Mouse (Mus musculus): ENCODE measurements around the gene Dclk1.

The Dclk1 gene

DNA sequence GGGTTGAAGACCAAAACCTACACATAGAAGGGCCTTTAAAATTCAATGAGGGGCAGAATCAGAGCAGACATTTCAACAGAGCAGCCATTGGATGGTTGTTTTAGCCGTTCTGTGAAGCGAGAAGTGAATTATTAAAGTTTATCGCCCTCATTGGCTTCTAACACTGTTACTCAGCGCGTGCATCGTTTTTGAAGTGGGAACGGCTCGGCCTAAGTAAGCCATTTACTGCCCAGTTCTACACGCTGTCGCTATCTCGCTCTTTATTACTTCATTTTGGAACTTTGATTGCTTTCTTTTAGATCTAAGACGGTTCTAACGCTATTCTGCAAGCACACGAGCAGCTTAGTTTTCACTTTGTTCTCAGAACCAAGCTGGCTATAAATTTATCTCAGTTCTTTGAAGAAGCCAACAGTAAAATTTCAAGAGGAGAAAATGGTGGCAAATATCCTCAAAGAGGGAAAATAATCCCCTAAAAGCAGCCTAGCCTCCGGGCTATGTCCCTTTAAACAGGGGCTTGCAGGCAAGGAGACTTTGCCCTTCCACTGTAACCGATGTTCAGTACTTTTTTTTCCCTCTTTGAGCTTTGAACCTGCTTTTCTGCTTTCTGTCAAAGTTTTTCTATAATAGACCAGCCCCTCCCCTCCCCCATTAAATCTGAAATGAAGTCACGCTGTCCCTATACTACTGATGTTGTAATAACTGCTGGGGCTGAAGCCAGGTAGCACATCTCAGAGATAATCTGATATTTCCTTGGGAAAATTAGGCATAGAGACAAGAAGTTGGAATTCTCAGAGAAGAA lies 290.2 kb downstream of the Dclk1 start:
- DNase-seq (ENCODE audit: extremely low read depth, insufficient read length, low spot score), result no peak

DNA sequence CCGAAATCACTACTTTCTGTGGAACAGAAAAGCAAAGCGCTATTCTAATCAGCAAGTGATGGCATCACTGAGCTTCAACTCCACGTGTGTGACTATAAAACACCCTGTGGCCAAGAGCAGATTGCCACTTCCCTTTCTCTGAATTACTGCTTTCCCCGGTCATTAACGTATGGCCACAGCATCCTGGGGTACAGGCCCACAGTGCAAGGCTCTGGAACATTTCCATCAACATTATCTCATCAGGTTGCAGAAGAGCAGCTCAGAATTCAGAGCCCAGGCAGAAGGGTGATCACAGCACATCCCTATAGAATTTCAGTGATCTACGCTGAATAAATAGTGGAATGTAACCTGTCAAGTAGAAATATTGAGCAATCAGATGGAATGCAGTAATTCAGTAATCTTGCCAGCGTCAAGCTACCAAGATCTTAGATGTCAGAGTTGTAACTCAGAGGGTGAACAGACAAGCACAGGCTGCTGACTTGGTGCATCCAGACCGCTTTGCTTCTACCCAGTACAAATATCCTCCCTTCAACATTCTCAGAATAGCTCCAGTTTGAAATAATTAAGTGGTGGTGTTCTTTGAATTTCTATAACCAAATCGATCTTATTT lies 293.5 kb downstream of the Dclk1 start:
- no peak for DNase-seq (ENCODE audit: extremely low read depth, insufficient read length, low spot score)

DNA sequence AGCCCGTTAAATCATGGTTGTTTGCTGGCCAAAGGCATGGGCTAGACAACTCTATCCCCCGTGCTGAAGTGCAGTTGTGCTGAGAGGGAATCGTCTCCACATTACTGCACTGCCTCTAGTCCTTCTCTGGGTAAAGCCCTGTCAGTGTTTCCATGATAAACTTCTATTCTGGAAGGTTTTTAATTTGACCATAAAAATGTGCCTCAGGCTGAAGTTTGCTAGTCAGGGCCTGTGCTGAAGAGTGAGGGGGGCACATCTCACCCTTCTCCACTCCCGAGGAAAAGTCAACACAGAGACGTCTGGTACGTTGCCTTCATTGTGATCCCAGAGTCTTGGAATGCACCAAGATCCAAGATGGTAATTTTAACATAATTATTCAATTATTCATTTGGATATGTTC lies 294.7 kb downstream of the Dclk1 start:
- no peak for DNase-seq (ENCODE audit: extremely low read depth, insufficient read length, low spot score)

DNA sequence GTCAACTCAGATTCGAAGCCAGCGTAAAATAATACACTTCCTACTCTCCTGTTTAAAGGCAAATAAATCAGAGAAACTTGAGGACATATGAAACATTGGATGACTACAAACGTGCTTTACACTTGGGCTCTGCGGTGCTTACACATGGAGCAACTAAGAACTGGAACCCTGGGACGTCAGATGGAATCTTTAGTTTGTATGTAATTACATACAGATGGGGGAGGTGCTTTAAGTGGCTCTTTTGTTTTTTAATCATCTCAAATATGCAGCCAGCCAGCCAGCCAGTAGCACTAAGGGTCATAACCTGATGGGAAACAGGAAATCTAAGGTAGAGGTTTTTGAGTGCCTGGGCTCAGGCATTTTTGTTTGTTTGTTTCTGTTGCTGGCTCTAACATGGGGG lies 295.6 kb downstream of the Dclk1 start:
- DNase-seq (ENCODE audit: extremely low read depth, insufficient read length, low spot score), result no peak

DNA sequence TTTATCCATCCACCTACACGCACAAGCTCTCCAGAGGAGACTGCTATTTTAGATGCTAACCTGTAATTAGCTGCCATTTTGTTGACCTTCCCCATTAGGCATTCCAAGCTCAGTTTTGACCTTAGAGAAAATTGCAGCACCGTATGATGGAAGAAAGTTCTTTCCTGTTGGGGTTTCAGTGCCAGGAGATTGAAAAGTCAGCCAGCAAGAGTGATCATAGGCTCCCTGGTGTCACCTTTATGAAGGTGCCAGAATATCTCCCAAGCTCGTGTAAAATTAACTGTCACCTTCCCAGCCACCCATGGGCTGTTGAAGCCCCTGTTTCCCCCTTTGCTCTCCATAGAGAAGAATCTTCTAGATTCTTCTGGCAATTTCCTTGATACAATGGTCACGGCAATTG lies 297.2 kb downstream of the Dclk1 start:
- no peak for DNase-seq (ENCODE audit: extremely low read depth, insufficient read length, low spot score)

DNA sequence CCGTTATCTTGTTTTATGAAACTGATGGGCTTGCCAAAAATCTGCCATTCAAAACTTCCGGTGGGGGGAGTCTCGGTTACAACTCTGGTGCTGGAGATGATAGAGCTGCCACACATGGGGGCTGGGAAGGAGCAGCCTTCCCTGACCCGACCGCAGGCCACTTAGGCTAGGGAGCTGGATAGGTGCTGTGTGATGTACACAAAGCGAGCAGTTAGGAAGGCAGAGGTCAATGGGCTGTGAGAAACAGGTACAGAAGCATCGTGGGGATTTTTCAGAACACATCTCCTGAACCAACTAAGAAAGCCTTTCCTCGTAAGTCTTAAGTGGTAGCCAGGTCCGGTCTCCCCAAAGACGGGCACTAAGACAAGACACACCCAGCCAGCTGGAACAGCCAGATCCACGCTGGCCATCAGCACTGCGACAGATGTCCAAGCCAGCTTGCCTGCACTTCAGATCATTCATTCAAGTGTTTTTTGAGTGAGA lies 297.7 kb downstream of the Dclk1 start:
- no peak for DNase-seq (ENCODE audit: extremely low read depth, insufficient read length, low spot score)

DNA sequence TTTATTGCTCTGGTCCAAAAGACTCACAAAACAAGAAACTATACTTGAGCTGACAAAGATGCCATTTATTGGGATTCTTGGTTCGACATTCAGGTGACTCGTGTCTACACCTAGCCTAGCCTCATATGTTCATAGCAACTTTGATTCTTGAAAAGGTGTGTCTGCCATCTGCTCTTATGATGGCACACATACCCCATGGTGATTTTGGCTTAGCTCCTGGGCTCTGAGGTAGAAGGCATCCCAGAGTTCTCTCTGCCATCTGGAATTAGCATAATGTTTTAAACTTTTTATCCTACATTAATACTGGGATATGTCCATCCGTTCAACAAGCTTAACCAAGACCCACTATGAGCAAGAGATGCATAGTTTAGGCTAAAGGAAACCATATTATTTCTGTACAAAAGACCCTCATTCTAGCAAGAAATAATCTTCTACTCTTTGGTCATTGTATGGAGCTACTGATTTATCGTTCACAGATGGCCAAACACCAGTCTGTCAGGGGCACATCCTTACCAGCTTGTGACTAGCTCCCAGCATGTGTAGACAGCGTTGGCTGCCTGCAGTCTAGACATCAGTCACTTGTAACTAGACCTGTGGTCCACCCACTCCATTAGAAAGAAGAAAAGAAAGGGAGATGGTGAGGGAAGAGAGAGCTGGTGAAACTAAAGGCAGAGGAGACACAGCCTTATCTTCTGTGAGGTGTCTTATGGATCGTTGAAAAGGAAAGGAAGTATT lies 298.4 kb downstream of the Dclk1 start:
- DNase-seq (ENCODE audit: extremely low read depth, insufficient read length, low spot score), result no peak

DNA sequence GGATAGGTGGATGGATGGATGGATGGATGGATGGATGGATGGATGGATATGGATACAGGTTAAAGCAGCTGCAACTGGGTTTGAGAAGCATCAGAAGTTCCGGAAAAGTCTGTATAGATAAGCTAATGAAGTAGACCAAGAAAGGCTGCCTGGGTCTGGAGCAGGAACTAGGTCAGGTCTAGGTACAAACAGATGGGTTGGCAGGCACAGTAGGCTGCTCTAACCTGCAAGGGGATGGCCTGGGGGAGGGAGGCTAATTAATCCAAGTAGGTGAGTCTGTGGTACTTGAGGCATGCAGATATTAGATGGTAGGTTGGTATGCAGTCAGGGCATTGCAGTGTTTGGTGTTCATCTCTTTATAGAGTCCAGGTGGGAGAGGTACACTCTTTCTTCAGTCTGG lies 299.6 kb downstream of the Dclk1 start:
- DNase-seq (ENCODE audit: extremely low read depth, insufficient read length, low spot score), result no peak

DNA sequence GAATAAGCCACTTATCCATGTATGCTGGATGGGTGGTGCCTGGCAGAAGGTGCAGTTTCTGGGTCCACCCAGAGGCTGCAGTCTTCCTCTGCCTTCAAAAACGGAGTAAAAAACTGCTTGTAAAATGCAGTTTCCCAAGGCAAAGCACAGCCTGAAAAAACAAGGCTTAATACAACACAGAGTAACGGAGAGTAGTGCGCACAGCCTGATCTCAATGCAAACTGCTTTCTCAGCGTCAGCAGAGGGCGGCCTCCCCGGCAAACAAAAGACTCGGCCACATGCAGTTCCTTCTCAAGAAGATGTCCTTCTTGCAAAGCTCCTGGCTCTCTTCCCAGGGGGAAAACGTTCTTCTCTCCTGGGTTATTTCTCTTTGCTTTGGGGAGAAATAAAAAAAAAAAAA lies 300.1 kb downstream of the Dclk1 start:
- DNase-seq (ENCODE audit: extremely low read depth, insufficient read length, low spot score), result no peak

DNA sequence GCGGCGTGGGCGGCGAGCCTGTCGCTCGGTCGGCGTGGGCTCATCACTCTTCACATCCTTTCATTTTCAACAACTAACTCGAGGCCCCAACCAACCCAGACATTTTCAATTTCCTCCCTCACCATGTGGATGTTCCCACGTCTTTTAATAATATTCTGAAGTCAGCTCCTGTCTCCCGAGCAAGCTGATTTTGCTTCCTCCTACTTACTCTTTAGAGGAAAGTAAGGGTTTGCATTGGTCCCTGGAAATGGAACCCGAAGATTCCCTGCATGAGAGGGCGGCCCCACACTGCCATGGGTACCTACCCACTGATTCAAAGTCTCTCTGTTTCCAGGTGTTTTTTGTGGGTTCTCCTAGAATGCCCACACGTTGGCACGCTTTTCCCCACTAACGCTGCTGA lies 300.8 kb downstream of the Dclk1 start:
- DNase-seq (ENCODE audit: extremely low read depth, insufficient read length, low spot score), result no peak

DNA sequence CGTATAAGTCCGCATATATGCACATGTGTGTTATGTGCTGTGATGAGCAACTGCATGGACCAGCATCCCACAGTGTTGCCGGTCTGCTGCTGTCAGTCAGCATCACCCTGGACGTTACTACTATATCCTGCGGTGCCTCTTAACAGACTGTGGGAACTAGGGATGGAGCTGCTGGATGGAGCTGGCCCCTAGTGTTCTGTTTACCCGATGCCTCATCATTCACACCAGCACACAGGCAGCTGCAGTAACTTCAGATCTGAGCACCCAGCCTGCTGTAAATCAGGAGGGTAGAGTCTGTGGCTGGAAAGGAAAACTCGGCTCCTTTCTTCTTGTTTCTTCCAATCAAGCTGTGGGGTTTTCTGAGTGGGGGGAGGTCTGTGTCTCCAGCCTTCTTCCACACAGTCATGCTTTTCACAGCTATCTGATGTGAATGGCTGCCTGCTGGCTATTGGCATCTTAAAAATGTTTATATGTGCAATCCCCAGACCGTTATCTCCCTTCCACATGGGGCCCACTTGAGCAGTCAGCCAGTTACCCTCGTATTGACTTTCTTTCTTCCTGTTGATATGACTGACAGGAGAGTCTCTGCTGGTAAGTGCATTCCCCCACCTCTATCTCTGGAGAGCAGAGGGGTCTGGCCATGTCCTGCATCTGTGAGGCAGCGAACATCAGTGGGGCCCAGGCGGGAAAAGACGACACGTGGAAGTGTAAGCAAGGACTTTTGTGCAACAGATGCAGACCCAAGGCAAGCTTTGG lies 301.9 kb downstream of the Dclk1 start:
- no peak for DNase-seq (ENCODE audit: extremely low read depth, insufficient read length, low spot score)

DNA sequence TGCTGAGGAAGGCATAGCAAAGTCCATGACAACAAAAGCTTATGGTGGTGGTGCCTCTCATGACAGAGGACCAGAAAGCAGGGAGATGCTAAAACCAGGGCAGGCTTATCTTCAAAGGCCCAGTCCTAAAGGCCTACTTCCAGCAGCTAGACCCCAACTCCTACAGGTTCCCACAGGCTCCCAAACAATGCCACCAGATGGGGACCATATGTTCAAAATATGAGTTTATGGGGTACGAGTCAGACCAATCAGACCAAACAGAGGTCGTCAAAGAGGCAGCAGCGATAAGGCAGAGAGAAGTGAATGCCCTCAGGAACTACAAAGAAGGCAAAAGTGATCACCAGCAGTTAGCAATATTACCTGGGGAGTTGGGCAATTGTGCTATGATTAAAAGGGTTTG lies 303.1 kb downstream of the Dclk1 start:
- DNase-seq (ENCODE audit: extremely low read depth, insufficient read length, low spot score), result no peak

DNA sequence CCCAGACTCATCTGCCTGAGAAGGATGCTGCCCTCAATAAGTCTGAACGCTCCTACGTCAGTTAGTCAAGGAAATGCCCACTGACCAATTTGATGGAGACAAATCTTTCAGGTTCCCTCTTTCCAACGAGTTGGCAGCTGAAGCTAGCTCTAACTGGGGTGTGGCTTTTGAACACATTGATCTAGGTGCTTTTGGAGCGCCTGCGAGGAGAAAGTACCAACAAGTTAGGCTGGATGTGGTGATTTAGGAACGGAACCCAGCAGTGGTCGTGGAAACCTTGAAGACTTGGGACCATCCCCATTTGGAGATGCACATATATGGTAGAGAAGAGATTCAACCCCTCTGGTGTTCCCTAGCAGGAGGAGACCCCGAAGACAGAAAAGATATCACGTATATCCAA lies 303.8 kb downstream of the Dclk1 start:
- no peak for DNase-seq (ENCODE audit: extremely low read depth, insufficient read length, low spot score)

DNA sequence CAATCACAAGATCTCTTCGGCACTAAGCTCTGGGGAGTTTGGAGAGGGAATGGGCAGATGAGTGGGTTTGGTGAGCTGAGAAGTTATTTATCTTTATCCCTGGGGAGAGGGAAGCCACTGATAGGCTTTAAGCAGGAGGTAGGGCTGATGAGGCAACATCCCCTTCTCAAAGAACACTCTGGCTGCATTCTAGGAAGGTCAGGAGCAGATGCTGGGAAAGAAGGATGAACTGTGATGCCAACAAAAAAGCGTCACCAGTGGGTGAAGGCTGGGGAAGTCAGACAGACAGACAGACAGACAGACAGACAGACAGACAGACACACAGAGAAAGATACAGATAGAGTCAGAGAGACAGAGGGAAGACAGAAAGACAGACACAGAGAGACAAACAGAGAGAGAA lies 304.9 kb downstream of the Dclk1 start:
- no peak for DNase-seq (ENCODE audit: extremely low read depth, insufficient read length, low spot score)

DNA sequence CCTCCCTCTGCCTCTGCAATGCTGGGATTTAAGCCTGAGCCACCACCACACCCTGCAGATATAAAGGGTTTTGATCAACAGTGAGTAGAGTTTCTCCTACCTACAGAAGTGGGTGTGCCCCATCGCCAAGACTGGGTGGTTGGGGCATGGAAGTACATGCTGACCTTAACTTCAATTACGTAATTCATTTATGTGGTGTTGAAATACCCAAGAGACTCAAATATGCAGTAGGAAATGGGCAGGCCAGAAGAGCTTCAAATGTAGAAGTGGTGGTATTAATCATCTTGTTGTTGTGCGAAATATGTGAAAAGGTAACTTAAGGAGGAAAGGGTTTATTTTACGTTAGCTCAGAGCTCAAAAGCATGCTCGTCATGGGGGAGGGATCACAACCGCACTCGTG lies 307.2 kb downstream of the Dclk1 start:
- no peak for DNase-seq (ENCODE audit: extremely low read depth, insufficient read length, low spot score)

DNA sequence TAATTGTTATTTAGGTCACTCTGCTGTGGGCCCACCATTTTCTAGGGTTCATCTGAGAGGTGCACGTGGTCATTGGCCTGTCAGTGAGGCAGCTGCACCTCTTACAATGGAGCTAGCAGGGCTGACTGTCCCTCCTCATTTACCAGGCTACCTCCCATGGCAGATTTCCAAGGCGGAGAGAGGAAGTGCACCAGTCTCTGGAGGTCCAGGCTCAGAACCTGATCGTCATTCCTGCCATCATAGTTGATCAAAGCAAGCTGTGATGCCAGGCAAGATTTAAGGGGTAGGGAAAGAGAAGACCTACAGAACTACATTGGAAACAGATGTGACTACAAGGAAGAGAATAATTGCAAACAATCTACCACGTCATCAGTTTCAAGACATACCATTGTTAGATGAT lies 308.8 kb downstream of the Dclk1 start:
- DNase-seq (ENCODE audit: extremely low read depth, insufficient read length, low spot score), result no peak

DNA sequence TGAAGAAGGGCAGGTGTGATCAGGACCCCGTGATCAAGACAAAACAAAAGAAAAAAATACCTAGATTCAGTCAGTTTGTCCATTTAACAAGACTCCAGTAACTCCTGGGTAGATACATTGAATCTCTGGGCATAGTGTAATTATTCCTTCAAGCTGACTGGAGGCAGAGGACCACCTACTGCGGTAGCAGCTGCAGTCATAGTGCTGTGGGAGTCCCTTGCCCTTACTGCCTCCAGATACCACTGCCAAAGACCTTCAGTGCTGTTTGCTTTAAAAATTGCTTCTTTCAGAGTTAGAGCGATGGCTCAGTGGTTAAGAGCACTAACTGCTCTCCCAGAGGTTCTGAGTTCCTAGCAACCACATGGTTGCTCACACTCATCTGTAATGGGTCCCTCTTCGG lies 309.7 kb downstream of the Dclk1 start:
- no peak for DNase-seq (ENCODE audit: extremely low read depth, insufficient read length, low spot score)

DNA sequence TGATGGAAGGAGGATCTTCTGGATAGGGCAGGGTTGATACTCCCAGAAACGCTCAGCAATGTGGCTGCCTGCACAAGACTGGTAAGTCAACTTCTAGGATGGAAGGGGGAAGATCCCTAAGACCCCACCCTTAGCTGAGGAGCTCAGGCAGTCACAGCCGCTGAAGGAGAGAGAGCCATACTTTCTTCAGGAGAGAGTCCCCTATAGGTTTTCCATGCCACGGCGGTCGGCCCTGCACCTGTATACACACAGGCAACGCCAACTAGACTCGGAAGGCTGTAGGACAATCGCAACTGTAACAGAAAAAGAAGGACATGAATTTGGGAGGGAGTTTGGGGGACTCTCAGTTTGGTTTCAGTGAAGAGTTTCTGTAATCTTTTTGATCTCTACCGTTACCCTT lies 310.9 kb downstream of the Dclk1 start:
- no peak for DNase-seq (ENCODE audit: extremely low read depth, insufficient read length, low spot score)

DNA sequence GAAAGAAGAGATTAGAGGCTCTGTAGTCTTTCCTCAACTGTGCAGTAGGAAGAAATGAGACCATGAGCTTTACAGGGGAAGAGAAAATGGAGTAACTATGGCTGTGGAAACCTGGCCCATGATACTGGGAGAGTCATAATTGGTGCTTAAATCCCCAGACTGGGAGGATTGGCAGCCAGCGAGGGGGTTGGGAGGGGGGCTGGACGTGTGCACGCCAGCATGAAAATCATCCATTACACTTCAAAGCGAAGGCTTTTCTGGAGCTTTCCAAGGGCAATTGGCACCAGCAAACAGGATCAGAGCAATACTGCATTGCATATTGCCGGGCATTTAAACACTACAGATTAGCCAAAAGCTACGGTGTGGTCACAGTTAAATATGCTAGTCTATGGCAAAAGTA lies 313.7 kb downstream of the Dclk1 start:
- no peak for DNase-seq (ENCODE audit: extremely low read depth, insufficient read length, low spot score)

DNA sequence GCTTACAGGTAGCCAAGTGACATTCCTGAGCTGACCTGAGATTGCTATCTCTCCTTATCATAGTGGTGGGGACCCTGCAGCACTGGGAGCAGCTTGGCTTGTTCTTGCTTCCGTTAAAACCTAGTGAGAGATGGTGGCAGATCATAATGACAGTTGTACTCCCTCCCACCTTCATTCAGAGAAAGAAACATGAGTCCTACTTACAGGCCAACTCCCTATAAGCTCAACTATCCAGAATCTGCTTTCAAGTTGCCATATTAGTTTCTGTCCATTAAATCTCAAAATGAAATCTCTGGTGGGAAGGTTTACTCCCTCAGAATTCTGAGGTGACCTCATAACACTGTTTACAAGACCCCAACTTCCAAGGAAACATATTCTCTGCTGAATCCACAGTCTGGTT lies 316.4 kb downstream of the Dclk1 start:
- no peak for DNase-seq (ENCODE audit: extremely low read depth, insufficient read length, low spot score)

DNA sequence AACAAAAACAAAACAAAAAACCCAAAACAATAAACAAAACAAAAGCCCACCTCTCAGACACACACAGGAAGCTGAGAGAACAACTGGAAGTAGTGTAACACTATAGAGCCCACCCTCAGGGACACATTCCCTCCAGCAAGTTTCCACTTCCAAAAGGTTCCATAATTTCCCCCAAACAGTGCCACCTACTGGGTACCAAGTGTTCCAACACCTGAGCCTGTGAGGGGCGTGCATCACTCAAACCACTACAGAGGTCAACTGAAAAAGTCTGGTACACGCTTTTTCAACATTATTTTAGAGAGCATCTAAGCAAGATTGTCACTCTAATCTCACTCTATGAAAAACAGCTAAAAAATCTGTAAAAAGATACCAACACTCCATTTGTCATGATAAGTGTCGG lies 325.3 kb downstream of the Dclk1 start:
- DNase-seq (ENCODE audit: extremely low read depth, insufficient read length, low spot score), result no peak
